Mouse (Mus musculus) heart, embryonic 13.5 days (tissue): Measurements from ENCODE around the gene Olfr1181. TPM values are rescaled to one million over a fixed set of nuclear protein-coding genes. Genes with fewer than 3 reads are reported as not detected.
"Not testable (repeated sequence)": the region's sequence is repeated elsewhere in the genome, so short reads cannot be mapped to it uniquely, and the experiment has no call there.

Experiments used
- ATAC-seq: fragments of 200-750 bp; cut with Nextera tagmentation; 2 replicates; pipeline ENCODE4 v1.8.0; 2017; ENCODE audit warnings: moderate TSS enrichment; ENCODE audit not compliant: insufficient number of reproducible peaks, low FRiP score, low TSS enrichment; ENCODE audit errors: extremely low read depth
- H3K27ac ChIP-seq: fragments of 300-500 bp; sonication (generic); replicated peaks from 2 replicates; pipeline ENCODE4 v1.5.1; 2015; ENCODE audit warnings: moderate library complexity, mild to moderate bottlenecking, inconsistent platforms
- H3K27me3 ChIP-seq: fragments of 300-500 bp; sonication (generic); replicated peaks from 2 replicates; pipeline ENCODE4 v1.6.1; 2015; ENCODE audit warnings: mild to moderate bottlenecking, inconsistent platforms
- H3K36me3 ChIP-seq: fragments of 300-500 bp; sonication (generic); 2 replicates; pipeline ENCODE4 v1.6.1; 2015; ENCODE audit warnings: mild to moderate bottlenecking, inconsistent platforms
- H3K4me1 ChIP-seq: fragments of 300-500 bp; sonication (generic); 2 replicates; pipeline ENCODE4 v1.6.1; 2015; ENCODE audit warnings: inconsistent platforms
- H3K4me2 ChIP-seq: fragments of 300-500 bp; sonication (generic); 2 replicates; pipeline ENCODE4 v1.6.1; 2015; ENCODE audit warnings: inconsistent platforms, mild to moderate bottlenecking, moderate library complexity
- H3K4me3 ChIP-seq: fragments of 300-500 bp; sonication (generic); 2 replicates; pipeline ENCODE4 v1.5.1; 2015; ENCODE audit warnings: moderate library complexity, mild to moderate bottlenecking, inconsistent platforms
- H3K9ac ChIP-seq: fragments of 300-500 bp; sonication (generic); 2 replicates; pipeline ENCODE4 v1.6.1; 2015; ENCODE audit warnings: inconsistent platforms, mild to moderate bottlenecking, moderate library complexity
- H3K9me3 ChIP-seq: fragments of 300-500 bp; sonication (generic); 2 replicates; pipeline ENCODE4 v1.6.1; 2016; ENCODE audit warnings: inconsistent platforms
- WGBS: fragments of 180-500 bp; shearing (Covaris S2); methylation state at CpG from one replicate; pipeline ENCODE4 v1.1.7; 2015; ENCODE audit warnings: mixed read lengths; 5-methylcytosine and 5-hydroxymethylcytosine counted together
- polyA plus RNA-seq: library from polyadenylated mRNA; unstranded; fragments of >200 nt; fragmentation: Nextera tagmentation; extraction: Ambion mirVana; gene quantifications from 2 replicates; pipeline ENCODE4 v1.2.1, GENCODE M21; 2015

Olfr1181 gene
- not detected in 2 replicates for polyA plus RNA-seq

GRCm38 (mm10) chr2:88426071-88426470, at the start of gene Olfr1181:
Olfr1181 (minus strand) TSS chr2:88426171.
- 74% methylated on average over 1 of the region's 1 CpGs for WGBS
- no peak within 1 kb of the TSS for H3K27ac ChIP-seq
- no peaks in the 10 kb centered on the region for H3K36me3 ChIP-seq
- H3K9ac ChIP-seq = no peak within 1 kb of the TSS
- H3K9me3 ChIP-seq = no peaks in the 10 kb centered on the region
- no peak within 1 kb of the TSS for H3K4me2 ChIP-seq
- no peaks in the 10 kb centered on the region for H3K4me1 ChIP-seq
- H3K4me3 ChIP-seq = no peak within 1 kb of the TSS
- no peak for ATAC-seq
- no peaks in the 10 kb centered on the region for H3K27me3 ChIP-seq

GRCm38 (mm10) chr2:88454567-88454966, 28.6 kb upstream of the Olfr1181 start, which contains the start of gene Olfr1183:
Olfr1183 (plus strand) TSS chr2:88454867.
- H3K4me3 ChIP-seq, H3K4me2 ChIP-seq, H3K36me3 ChIP-seq, ATAC-seq, H3K27ac ChIP-seq, H3K9me3 ChIP-seq, H3K4me1 ChIP-seq, H3K9ac ChIP-seq, H3K27me3 ChIP-seq: not testable (repeated sequence)
- 90% methylated on average over 1 of the region's 1 CpGs for WGBS

GRCm38 (mm10) chr2:88449031-88449430, 23.1 kb upstream of the Olfr1181 start, which contains the start of gene Gm13757:
Gm13757 (minus strand) TSS chr2:88449131.
- H3K4me1 ChIP-seq = no peaks in the 10 kb centered on the region
- H3K36me3 ChIP-seq = no peaks in the 10 kb centered on the region
- no peaks in the 10 kb centered on the region for H3K27me3 ChIP-seq
- H3K9ac ChIP-seq = no peak within 1 kb of the TSS
- H3K9me3 ChIP-seq = no peaks in the 10 kb centered on the region
- no peak within 1 kb of the TSS for H3K4me2 ChIP-seq
- WGBS = 78% methylated on average over 1 of the region's 1 CpGs
- H3K27ac ChIP-seq = no peak within 1 kb of the TSS
- no peak within 1 kb of the TSS for H3K4me3 ChIP-seq
- no peak for ATAC-seq

GRCm38 (mm10) chr2:88419051-88419450, 6.9 kb downstream of the Olfr1181 start, which contains the start of gene Olfr1180:
Olfr1180 (minus strand) TSS chr2:88419151.
- 55% methylated on average over 2 of the region's 2 CpGs for WGBS
- H3K4me3 ChIP-seq = no peak within 1 kb of the TSS
- H3K36me3 ChIP-seq = no peaks in the 10 kb centered on the region
- H3K27me3 ChIP-seq = no peaks in the 10 kb centered on the region
- H3K4me2 ChIP-seq = no peak within 1 kb of the TSS
- H3K4me1 ChIP-seq = no peaks in the 10 kb centered on the region
- no peak for ATAC-seq
- H3K27ac ChIP-seq = no peak within 1 kb of the TSS
- no peaks in the 10 kb centered on the region for H3K9me3 ChIP-seq
- no peak within 1 kb of the TSS for H3K9ac ChIP-seq

GRCm38 (mm10) chr2:88406353-88406752, 19.6 kb downstream of the Olfr1181 start, which contains the start of gene Olfr1179:
Olfr1179 (minus strand) TSS chr2:88406453.
- H3K4me1 ChIP-seq = no peaks in the 10 kb centered on the region
- no peaks in the 10 kb centered on the region for H3K27me3 ChIP-seq
- H3K36me3 ChIP-seq = no peaks in the 10 kb centered on the region
- 74% methylated on average over 3 of the region's 3 CpGs for WGBS
- no peak within 1 kb of the TSS for H3K4me2 ChIP-seq
- no peak within 1 kb of the TSS for H3K27ac ChIP-seq
- H3K4me3 ChIP-seq = no peak within 1 kb of the TSS
- no peak for ATAC-seq
- no peaks in the 10 kb centered on the region for H3K9me3 ChIP-seq
- H3K9ac ChIP-seq = no peak within 1 kb of the TSS

- 0 out of 2 replicates have a peak, but pooled peaks cover 2% of the 10 kb centered on the region for H3K9me3 ChIP-seq
- ATAC-seq = no peak
- no peaks in the 10 kb centered on the region for H3K4me1 ChIP-seq
- no peak within 1 kb of the TSS for H3K27ac ChIP-seq
- no peaks in the 10 kb centered on the region for H3K36me3 ChIP-seq
- H3K4me3 ChIP-seq = no peak within 1 kb of the TSS
- H3K9ac ChIP-seq = no peak within 1 kb of the TSS
- no peaks in the 10 kb centered on the region for H3K27me3 ChIP-seq
- no peak within 1 kb of the TSS for H3K4me2 ChIP-seq
- 70% methylated on average over 1 of the region's 1 CpGs for WGBS
Observed at GRCm38 (mm10) chr2:88386762-88387161, 39.2 kb downstream of the Olfr1181 start, which contains the start of gene Olfr1178. Olfr1178 (plus strand) TSS chr2:88387062.

Other genes with a start within 250 kb of the Olfr1181 start
- not detected in 2 replicates for gene Olfr1168, start 244.3 kb downstream of the Olfr1181 start, polyA plus RNA-seq
- not detected in 2 replicates for gene Olfr1170, start 197.8 kb downstream of the Olfr1181 start, polyA plus RNA-seq
- gene Olfr1173, start 146.3 kb downstream of the Olfr1181 start, polyA plus RNA-seq = not detected in 2 replicates
- not detected in 2 replicates for gene Olfr1174-ps, start 111.0 kb downstream of the Olfr1181 start, polyA plus RNA-seq
- gene Olfr1175-ps, start 99.0 kb downstream of the Olfr1181 start, polyA plus RNA-seq = not detected in 2 replicates
- not detected in 2 replicates for gene Olfr1176, start 89.5 kb downstream of the Olfr1181 start, polyA plus RNA-seq
- not detected in 2 replicates for gene Olfr1177-ps, start 79.7 kb downstream of the Olfr1181 start, polyA plus RNA-seq
- gene Olfr1178, start 39.1 kb downstream of the Olfr1181 start, polyA plus RNA-seq = not detected in 2 replicates
- gene Olfr1179, start 19.7 kb downstream of the Olfr1181 start, polyA plus RNA-seq = not detected in 2 replicates
- not detected in 2 replicates for gene Olfr1180, start 7.0 kb downstream of the Olfr1181 start, polyA plus RNA-seq
- gene Gm13757, start 23.0 kb upstream of the Olfr1181 start, polyA plus RNA-seq = not detected in 2 replicates
- not detected in 2 replicates for gene Olfr1183, start 28.7 kb upstream of the Olfr1181 start, polyA plus RNA-seq
- gene Olfr1184, start 57.4 kb upstream of the Olfr1181 start, polyA plus RNA-seq = not detected in 2 replicates
- gene Olfr1185-ps1, start 67.1 kb upstream of the Olfr1181 start, polyA plus RNA-seq = not detected in 2 replicates
- gene Olfr1186, start 92.4 kb upstream of the Olfr1181 start, polyA plus RNA-seq = not detected in 2 replicates
- not detected in 2 replicates for gene Olfr1188, start 130.8 kb upstream of the Olfr1181 start, polyA plus RNA-seq
- gene Olfr1189, start 160.3 kb upstream of the Olfr1181 start, polyA plus RNA-seq = not detected in 2 replicates
- not detected in 2 replicates for gene Olfr1191-ps1, start 214.4 kb upstream of the Olfr1181 start, polyA plus RNA-seq
- gene Olfr1192-ps1, start 222.3 kb upstream of the Olfr1181 start, polyA plus RNA-seq = not detected in 2 replicates
- gene Olfr1193, start 249.5 kb upstream of the Olfr1181 start, polyA plus RNA-seq = not detected in 2 replicates